Mouse (Mus musculus) hindbrain, postnatal 0 days (tissue): ENCODE measurements at regions not wholly inside any gene's neighbourhood (a gene's known extent, or its start where the extent isn't known, plus 50 kb on each side); places are given as distances from the start of the nearest gene placed in this dataset.
"Not testable (repeated sequence)": the region's sequence is repeated elsewhere in the genome, so short reads cannot be mapped to it uniquely, and the experiment has no call there.

Experiments
- ATAC-seq: fragments of 200-750 bp; cut with Nextera tagmentation; 2 replicates; pipeline ENCODE4 v1.8.0; 2017; ENCODE audit warnings: mild to moderate bottlenecking, moderate TSS enrichment, moderate library complexity
- DNase-seq: peaks from one replicate; pipeline ENCODE4 v3.0.0-alpha.2; 2015; ENCODE audit warnings: low spot score
- H3K27ac ChIP-seq: fragments of 300-500 bp; sonication (generic); 2 replicates; pipeline ENCODE4 v1.5.1; 2014; ENCODE audit warnings: mild to moderate bottlenecking
- H3K27me3 ChIP-seq: fragments of 300-500 bp; sonication (generic); 2 replicates; pipeline ENCODE4 v1.6.1; 2014; ENCODE audit warnings: low read length, mixed read lengths; ENCODE audit not compliant: insufficient read depth
- H3K36me3 ChIP-seq: fragments of 300-500 bp; sonication (generic); 2 replicates; pipeline ENCODE4 v1.6.1; 2014; ENCODE audit warnings: low read length, mixed read lengths; ENCODE audit not compliant: insufficient read depth
- H3K4me1 ChIP-seq: fragments of 300-500 bp; sonication (generic); 2 replicates; pipeline ENCODE4 v1.6.1; 2014; ENCODE audit warnings: antibody characterized with exemption, low read length, mixed read lengths; ENCODE audit not compliant: insufficient read depth
- H3K4me2 ChIP-seq: fragments of 300-500 bp; sonication (generic); 2 replicates; pipeline ENCODE4 v1.6.1; 2014; ENCODE audit warnings: low read depth, mild to moderate bottlenecking, low read length, moderate library complexity, mixed read lengths
- H3K4me3 ChIP-seq: fragments of 300-500 bp; sonication (generic); 2 replicates; pipeline ENCODE4 v1.5.1; 2014; ENCODE audit warnings: low read length
- H3K9ac ChIP-seq: fragments of 300-500 bp; sonication (generic); replicated peaks from 2 replicates; pipeline ENCODE4 v1.6.1; 2014; ENCODE audit warnings: mild to moderate bottlenecking, low read length, moderate library complexity, mixed read lengths
- H3K9me3 ChIP-seq: fragments of 300-500 bp; sonication (generic); 2 replicates; pipeline ENCODE4 v1.6.1; 2016; ENCODE audit warnings: low read length, mixed read lengths
- CTCF ChIP-seq: IDR thresholded peaks from 2 replicates; pipeline ENCODE4 v1.5.1; 2016; ENCODE audit warnings: antibody characterized with exemption, control low read depth, low read depth
- WGBS: fragments of 180-500 bp; shearing (Covaris S2); extraction: QIAGEN DNeasy Blood & Tissue Kit; methylation state at CpG from one replicate; pipeline ENCODE4 v1.1.7; 2014; 5-methylcytosine and 5-hydroxymethylcytosine counted together

DNA sequence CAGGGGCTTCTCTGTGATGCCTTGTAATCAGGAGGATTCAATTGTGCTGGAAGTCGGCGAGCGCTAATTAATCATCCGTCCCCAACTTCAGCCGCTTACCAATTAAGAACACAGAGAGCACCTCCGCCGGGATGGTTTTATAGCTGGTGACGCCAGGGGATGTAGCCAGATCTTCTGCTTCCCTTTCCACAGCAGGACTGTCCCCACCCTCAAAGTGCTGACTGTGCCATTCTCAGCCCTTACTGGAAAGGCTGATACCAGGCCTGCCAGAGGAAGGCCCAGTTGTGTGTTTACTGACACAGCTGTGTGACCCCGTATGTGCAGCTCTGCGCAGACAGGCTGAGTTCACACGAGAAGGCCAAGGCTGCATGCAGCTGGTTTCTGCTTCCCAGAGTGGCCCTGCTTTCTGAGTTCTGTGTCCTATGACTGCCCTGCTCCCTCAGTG, 59.9 kb upstream of the Bend4 start:
- H3K4me3 ChIP-seq = no peak overlapping the region
- 50% methylated on average over 11 of the region's 11 CpGs for WGBS
- H3K9me3 ChIP-seq = no peaks in the 10 kb centered on the region
- no peak overlapping the region for H3K9ac ChIP-seq
- no peak overlapping the region for H3K27ac ChIP-seq
- H3K4me1 ChIP-seq = no peaks in the 10 kb centered on the region
- H3K4me2 ChIP-seq = no peak overlapping the region
- DNase-seq (no peak), ATAC-seq (0 out of 2 replicates have a peak, but pooled peaks have one; percentile 14)
- no peaks in the 10 kb centered on the region for H3K36me3 ChIP-seq
- no peak for TF ChIP-seq CTCF
- H3K27me3 ChIP-seq = no peaks in the 10 kb centered on the region

DNA sequence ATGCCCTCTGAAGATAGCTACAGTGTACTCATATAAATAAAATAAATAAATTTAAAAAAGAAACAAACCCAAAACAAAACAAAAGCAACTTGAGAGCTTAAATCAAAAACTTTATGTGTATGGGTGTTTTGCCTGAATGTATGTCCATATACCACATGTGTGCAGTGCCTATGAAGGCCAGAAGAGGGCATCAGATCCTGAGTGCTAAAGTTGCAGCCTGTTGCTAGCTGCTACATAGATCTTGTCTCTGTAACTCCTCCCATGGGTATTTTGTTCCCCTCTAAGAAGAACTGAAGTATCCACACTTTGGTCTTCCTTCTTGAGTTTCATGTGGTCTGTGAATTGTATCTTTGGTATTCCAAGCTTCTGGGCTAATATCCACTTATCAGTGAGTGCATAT, 62.6 kb upstream of the Bend4 start:
- H3K27me3 ChIP-seq, H3K9ac ChIP-seq, ATAC-seq, H3K27ac ChIP-seq, H3K4me3 ChIP-seq, H3K36me3 ChIP-seq, H3K9me3 ChIP-seq, H3K4me2 ChIP-seq, DNase-seq, H3K4me1 ChIP-seq: not testable (repeated sequence)

DNA sequence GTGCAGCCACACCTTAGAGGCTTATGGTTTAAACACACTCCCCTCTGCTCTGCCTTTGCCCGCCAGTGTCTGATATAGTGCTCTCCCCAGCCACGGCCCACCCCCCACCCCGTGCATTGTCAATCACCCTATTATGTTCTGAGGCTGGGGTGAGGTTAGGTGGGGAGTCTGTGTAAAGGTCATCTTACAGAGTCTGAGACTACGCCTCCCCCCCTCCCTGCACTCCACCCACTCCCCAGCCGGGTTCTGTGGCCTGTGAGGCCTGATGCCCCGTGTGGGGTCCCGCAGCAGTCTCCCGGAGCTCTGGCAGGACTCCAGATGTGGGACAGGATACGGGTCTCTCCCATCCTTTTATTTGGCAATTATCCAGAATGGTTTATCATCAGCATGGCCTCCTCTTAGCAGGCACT, 64.8 kb upstream of the Bend4 start:
- Histone ChIP-seq H3K4me2 (no peak overlapping the region), H3K4me3 (no peak overlapping the region), H3K4me1 (no peaks in the 10 kb centered on the region), H3K9me3 (no peaks in the 10 kb centered on the region), H3K27me3 (no peaks in the 10 kb centered on the region), H3K36me3 (no peaks in the 10 kb centered on the region), H3K9ac (no peak overlapping the region), H3K27ac (no peak overlapping the region)
- DNase-seq (no peak), ATAC-seq (0 out of 2 replicates have a peak, but pooled peaks have one; percentile 58)
- WGBS = 16% methylated on average over 9 of the region's 9 CpGs
- no peak for TF ChIP-seq CTCF

DNA sequence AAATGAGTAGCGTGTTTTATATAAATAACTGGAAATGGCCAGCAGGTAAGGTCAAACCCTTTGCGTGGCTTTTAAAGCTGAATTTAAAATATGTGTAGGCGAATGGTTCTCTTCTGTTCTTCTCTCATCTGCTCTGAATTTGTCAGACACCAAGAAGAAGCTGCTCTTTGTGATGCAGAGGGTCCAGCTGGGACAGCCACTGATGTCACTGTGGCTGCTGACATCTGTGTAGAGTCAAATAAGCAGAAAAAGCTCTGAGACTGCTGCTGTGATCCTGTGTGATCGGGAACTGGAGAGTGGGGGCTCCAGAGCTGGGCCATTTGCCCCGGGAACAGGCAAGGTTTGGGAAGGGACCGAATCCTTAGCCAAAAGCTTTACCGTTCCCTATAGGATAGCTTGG, 68.6 kb upstream of the Bend4 start:
- H3K9me3 ChIP-seq = no peaks in the 10 kb centered on the region
- no peak overlapping the region for H3K9ac ChIP-seq
- TF ChIP-seq CTCF = no peak
- H3K27me3 ChIP-seq = no peaks in the 10 kb centered on the region
- no peak overlapping the region for H3K4me2 ChIP-seq
- DNase-seq (no peak), ATAC-seq (no peak)
- no peaks in the 10 kb centered on the region for H3K4me1 ChIP-seq
- no peak overlapping the region for H3K27ac ChIP-seq
- no peak overlapping the region for H3K4me3 ChIP-seq
- WGBS = 72% methylated on average over 7 of the region's 7 CpGs
- H3K36me3 ChIP-seq = no peaks in the 10 kb centered on the region

DNA sequence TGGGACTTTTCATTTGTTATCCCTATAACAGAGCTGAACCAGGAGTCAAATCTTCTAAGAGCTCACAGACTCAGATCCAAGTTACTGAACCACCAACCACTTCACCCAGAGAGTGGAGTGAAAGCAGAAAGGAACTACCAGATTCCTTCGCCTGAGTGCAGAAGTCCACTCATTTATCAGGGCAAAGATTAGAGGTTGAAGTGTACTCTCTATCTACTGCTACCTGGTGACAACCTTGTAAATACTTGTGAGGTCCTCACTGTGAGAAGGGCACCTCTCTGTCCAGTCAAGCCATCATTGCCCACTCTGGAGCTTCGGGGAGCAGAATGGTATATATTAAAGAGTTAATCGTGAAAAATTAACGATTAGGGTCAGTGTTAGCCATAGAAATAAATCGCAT, 87.4 kb upstream of the Shisa3 start:
- 95% methylated on average over 5 of the region's 5 CpGs for WGBS
- Histone ChIP-seq H3K36me3 (no peaks in the 10 kb centered on the region), H3K4me2 (no peak overlapping the region), H3K4me1 (no peaks in the 10 kb centered on the region), H3K4me3 (no peak overlapping the region), H3K9me3 (no peaks in the 10 kb centered on the region), H3K9ac (no peak overlapping the region), H3K27ac (no peak overlapping the region), H3K27me3 (no peaks in the 10 kb centered on the region)
- ATAC-seq (no peak), DNase-seq (no peak)
- no peak for TF ChIP-seq CTCF

DNA sequence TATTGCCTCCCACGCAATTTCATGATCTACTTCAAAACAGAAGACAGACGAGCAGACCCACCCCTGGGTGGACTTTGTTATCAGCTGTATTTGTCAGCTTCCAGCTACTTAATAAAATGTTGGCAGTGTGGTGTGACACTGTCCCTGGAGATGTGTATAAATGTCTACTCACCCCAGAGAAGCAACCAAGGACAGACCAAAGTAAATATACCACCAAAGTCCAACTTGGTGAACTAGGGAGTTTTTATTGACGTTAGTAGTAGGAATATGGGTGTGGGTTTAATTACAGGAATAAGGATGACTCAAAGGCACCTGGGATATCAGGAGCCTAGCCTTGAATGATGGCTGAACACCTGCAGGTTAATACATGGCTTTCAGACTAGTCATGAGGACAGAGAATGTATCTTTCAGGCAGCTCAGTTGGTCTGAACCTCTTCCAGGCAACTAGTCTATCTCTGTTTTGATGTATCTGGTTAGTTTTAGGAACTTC, 86.2 kb upstream of the Shisa3 start:
- H3K9ac ChIP-seq = no peak overlapping the region
- no peak for TF ChIP-seq CTCF
- no peaks in the 10 kb centered on the region for H3K36me3 ChIP-seq
- no peak overlapping the region for H3K27ac ChIP-seq
- no peak overlapping the region for H3K4me2 ChIP-seq
- H3K27me3 ChIP-seq = no peaks in the 10 kb centered on the region
- DNase-seq = no peak
- H3K4me1 ChIP-seq = no peaks in the 10 kb centered on the region
- H3K9me3 ChIP-seq = no peaks in the 10 kb centered on the region
- ATAC-seq = no peak
- no peak overlapping the region for H3K4me3 ChIP-seq
- WGBS = 80% methylated on average over 3 of the region's 3 CpGs

DNA sequence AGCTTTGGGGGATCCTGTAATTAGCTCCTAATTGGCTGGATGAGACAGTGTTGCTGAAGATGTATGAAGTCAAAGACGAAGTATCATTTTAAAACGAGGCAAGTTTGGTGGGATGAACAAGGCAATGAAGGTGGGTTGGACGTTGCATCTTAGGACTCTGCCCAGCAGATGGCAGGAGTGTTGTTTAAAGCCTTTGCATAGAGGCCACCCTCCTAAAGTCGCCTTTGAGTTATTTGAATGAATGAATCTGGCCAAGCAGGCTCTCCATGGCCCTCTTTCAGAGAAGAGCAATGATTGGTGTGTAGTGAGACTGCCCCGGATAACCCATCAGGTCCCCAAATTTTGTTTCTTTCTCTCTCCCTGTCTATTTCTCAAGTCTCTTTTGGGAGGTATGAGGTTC, 77.5 kb upstream of the Shisa3 start:
- H3K27me3 ChIP-seq = no peaks in the 10 kb centered on the region
- 0 out of 2 replicates have a peak, but pooled peaks cover 4% of the 10 kb centered on the region for H3K4me1 ChIP-seq
- peak; percentile 64 for TF ChIP-seq CTCF
- H3K27ac ChIP-seq = no peak overlapping the region
- H3K4me2 ChIP-seq = no peak overlapping the region
- no peak overlapping the region for H3K4me3 ChIP-seq
- no peaks in the 10 kb centered on the region for H3K36me3 ChIP-seq
- H3K9ac ChIP-seq = no peak overlapping the region
- WGBS = 50% methylated on average over 5 of the region's 5 CpGs
- DNase-seq (peak; percentile 58), ATAC-seq (no peak; the same call in 1 of the 2 replicates)
- H3K9me3 ChIP-seq = no peaks in the 10 kb centered on the region
